Mouse (Mus musculus): ENCODE results near the gene Jpt1.

Jpt1 gene

DNA sequence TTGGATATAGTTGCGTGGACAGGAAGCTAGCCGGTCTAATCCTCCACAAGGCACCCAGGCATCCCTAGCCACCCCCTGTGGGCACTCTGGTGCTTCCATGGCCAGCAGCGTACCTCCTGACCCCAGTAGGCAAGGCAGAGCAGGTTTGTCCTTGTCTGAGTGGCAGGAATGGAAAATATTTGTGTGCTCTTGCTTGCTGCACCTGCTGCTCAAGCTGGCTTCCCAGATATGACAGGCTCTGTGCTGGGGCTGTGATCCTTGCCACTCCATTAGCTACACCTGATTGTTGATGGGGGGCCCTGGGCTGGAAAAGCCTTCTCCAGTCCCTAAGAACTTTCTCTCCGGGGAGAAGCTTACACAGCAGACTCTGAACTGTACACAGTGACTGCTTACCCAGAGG lies 60.9 kb downstream of the Jpt1 start:
- in situ Hi-C loops (cut with MboI; ENCODE audit: low pct_unique_long_range_greater_than_20kb in 1 of 2, low sequenced_read_pairs in 2 of 2, unreplicated experiment in 1 of 2) = no loop called here

DNA sequence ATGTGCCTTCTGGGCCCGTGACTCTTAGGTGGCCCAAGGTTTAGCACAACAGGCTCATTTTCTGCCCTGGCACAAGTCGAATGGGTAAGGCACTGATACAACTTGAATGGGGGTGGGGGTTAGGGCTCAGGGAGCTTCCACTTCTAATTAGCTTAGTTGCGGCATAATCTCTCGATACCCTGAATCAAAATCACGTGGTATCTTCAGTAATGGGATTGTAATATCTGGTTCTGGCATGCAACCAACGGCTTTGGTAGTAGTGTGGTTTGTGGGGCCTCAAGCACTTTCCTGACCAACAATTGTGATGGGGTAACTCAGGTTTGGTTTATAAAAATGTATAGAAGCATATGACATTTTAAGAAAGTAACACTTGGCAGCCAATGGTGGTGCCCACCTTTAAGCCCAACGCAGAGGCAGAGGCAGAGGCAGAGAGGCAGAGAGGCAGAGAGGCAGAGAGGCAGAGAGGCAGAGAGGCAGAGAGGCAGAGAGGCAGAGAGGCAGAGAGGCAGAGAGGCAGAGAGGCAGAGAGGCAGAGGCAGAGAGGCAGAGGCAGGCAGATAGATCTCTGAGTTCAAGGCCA lies 61.8 kb downstream of the Jpt1 start:
- in situ Hi-C loops (cut with MboI; ENCODE audit: low pct_unique_long_range_greater_than_20kb in 1 of 2, low sequenced_read_pairs in 2 of 2, unreplicated experiment in 1 of 2) = no loop called here

DNA sequence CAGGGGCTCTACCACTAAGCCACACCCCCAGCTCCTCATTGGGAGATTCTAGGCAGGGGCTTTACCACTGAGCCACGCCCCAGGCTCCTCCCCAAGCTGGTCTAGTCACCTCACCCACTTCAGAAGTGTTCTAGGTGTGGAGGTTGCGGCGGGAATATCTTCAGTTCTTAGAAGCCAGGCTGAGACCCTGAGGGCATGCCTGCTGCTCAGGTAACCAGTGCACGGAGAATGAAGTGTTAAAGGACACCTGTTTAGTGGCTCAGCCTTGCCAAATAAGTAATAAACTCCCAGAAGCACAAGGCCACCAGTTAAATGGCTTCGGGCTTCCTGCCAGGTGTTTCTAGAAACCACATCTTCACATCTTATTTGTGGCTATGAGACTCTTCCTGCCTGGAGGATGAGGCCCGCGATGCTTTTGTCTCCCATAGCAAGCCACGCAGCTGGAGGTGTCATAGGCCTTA lies 62.4 kb downstream of the Jpt1 start:
- in situ Hi-C loops (cut with MboI; ENCODE audit: low pct_unique_long_range_greater_than_20kb in 1 of 2, low sequenced_read_pairs in 2 of 2, unreplicated experiment in 1 of 2) = no loop called here

DNA sequence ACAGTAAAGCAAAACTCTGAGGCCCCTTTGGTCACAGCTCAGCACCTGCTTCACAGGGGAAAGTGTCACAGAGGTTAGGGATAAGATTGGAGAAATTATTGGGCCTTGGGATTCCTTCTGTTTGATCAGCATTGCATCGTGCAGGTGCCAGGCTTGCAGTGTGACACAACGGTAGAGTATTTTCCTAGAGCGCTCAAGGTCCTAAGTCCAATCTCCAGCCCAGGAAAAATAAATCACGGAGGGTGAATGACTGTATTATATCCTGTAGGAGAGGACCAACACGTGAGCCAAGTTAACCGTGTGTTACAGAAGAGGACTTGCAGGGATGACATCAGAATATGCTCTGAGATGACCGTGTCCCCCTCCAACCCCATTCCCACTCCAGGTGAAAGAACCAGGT lies 64.0 kb downstream of the Jpt1 start:
- in situ Hi-C loops (cut with MboI; ENCODE audit: low pct_unique_long_range_greater_than_20kb in 1 of 2, low sequenced_read_pairs in 2 of 2, unreplicated experiment in 1 of 2) = no loop called here

DNA sequence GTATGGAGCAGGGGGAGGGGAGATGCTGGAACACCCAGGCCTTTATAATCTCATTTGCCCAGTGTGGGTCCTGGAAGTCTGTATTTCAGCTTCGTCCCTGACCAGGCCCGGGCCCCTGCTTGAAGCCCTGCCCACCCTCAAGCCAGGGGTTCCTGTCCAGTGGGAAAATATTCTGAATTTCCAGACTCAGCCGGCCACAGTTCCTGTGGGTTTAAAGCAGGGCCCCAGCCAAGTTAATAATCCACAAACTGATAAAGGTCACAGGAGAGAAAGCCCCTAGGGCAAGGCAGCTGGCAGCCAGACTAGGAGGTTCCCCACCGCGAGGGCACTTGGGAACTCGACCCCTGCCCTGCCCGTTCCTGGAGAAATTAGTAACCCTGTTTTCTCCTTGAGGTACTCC lies 65.2 kb downstream of the Jpt1 start:
- in situ Hi-C loops (cut with MboI; ENCODE audit: low pct_unique_long_range_greater_than_20kb in 1 of 2, low sequenced_read_pairs in 2 of 2, unreplicated experiment in 1 of 2) = no loop called here

DNA sequence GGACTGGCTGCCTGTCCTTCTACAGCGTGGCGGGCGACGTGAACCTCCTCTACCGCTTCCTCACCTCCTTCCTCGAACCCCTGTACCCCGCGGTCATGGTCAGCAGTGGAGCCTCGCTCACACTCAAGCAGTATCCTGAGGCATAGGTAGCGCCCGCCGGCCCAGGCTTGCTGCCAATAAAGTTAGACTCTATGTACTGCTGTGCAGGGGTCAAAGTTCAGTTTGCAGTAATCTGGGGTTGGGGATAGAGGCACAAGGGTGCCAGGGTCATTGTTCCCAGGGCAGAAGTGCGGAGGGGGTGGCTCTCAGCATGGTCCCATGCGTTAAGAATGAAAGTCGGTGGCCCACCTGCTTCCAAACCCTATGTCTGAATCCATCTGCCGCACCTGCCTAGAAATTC lies 66.1 kb downstream of the Jpt1 start:
- in situ Hi-C loops (cut with MboI; ENCODE audit: low pct_unique_long_range_greater_than_20kb in 1 of 2, low sequenced_read_pairs in 2 of 2, unreplicated experiment in 1 of 2) = no loop called here
